Mouse (Mus musculus) urinary bladder, postnatal 10 days (tissue): Measurements from ENCODE around the gene Tspan33.
"Not testable (repeated sequence)": the region's sequence is repeated elsewhere in the genome, so short reads cannot be mapped to it uniquely, and the experiment has no call there.

ENCODE experiments used
- DNase-seq: peaks from one replicate; pipeline ENCODE4 v3.0.0; 2022; ENCODE audit warnings: low spot score

Tspan33 gene

DNA sequence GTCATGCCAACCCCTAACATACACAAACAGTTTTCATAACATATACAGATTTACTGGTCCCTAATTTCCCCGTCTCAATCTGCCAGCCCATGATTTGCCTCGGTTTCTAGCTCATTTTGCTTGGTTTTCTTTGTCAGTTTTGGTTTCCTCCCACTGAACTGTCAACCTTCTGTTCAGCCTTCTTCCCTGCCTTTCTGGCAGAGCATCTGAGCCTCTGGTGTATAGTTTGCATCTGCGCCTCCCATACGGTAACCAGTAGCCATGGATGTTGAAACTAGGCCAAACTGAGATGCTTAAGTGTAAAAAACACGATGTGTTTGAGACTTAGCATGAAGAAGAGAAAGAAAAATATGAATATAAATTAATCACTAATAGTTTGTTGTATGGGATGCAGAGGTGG lies 62.0 kb downstream of the Tspan33 start:
- no peak for DNase-seq

DNA sequence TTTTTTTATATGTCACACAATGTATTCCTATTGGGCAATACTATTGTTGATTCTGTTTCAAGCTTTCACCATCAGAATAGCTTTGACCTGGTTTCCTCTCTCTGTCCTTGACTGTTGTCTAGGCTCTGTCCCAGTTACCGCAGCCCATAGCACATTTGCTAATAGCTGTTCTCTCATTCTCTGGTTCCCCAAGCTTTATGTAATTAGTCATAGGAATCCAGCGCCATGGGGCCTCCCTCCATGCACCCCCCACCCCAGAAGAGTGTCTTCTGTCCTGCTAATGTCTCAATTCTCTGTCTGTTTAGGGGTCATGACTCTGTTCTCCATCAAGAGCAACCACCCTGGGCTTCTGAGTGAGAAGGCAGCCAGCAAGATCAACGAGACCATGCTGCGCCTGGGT lies 62.5 kb downstream of the Tspan33 start:
- no peak for DNase-seq

DNA sequence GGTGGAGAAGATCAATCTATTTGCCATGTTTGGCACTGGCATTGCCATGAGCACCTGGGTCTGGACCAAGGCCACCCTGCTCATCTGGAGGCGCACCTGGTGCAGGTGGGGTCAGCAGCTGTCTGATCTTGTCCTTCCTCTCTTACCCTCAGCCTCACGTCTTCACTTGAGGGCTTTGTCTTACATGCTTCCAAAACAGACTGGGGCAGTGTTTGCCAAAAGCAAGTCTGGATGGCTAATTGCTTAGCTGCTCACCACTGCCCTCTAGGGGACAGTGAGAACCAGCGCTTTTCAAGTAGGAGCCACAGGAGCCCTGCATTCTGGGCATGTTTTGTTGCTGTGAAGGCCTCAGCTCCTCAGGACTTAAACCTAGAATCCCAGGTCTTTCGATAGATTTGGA lies 64.4 kb downstream of the Tspan33 start:
- peak; percentile 26 for DNase-seq

DNA sequence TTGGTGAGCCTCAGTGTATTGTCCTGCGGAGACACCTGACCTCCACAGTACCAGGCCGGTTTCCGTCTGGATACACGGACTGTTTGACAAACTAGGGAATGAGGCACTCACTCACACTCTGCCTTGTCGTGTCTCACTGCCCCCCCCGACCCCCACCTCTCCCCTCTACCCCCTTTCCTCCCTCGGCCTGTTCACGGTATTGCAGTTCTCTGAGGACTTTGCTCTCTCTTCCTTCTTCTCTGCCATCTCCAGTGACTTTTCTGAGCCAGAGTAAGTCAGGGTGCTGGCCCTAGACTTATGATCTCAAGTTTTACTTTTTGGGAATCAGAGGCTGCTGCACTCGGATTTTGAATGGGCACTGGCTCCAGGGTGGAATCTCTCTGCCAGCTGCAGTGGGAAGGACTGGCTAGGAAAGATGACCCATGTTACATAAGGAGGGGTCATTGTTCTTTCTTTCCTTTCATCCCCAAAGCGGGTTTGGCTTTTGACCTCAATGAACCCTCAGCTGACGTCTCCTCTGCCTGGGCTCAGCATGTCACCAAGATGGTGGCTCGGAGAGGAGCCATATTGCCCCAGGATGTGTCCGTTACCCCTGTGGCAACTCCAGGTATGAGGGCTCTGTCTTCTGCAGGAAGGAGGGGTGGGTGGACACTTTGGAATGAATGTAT lies 65.1 kb downstream of the Tspan33 start:
- DNase-seq = no peak

DNA sequence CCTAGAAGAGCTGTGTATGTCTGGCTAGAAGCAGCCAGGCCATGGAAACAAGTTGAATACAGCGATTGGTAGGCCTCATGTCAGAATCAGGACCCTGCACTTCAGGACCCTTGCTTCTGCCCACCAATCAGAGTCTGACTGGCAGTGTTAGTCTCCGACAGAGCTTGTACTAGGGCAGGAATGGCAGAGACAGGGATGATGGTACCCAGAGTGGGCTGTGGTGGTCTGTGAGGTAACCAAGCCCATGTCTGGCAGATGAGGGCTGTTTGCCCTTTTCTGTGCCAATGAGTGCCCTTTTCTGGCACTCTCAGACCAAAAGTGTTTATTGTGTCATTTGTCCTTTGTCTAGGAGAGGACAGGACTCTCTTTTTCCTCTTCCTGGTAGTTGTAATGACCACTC lies 66.4 kb downstream of the Tspan33 start:
- not testable (repeated sequence) for DNase-seq

DNA sequence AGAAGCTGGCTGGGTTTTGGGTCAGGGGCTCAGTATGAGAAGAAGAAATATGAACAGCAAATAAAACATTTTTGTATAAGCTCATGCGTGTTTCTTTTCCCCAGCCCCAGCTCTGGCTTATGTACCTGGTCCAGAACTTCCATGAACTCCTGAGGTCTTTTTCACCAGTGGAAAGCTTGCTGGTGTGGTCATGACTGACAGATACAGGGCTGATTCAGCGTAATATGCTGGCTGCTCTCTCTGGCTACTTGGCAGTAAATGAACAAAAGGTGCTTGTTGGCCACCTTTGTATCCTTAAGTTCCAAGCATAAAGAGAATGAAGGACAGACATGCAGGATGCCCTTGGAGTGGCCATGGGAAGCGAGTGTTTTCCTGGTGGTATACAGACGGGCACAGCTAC lies 67.3 kb downstream of the Tspan33 start:
- DNase-seq = no peak

DNA sequence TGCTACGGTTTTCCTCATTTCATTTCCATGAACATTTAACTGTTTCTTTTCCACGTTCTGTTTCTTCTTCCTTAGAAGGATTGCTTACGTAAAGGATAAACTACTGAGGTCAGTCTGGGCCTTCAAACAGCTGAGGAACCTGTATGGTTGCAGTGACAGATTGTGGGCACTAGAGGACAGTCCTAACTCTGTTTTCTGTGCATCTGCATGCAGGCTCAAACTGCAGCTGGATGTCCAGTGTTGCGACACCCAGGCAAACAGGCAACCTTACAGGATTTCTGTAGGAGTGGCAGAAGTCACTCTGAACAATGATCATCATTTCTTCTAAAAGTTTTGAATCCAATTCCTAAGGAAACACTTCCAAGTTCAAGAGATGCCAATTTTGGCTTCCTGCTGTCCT lies 68.5 kb downstream of the Tspan33 start:
- no peak for DNase-seq

DNA sequence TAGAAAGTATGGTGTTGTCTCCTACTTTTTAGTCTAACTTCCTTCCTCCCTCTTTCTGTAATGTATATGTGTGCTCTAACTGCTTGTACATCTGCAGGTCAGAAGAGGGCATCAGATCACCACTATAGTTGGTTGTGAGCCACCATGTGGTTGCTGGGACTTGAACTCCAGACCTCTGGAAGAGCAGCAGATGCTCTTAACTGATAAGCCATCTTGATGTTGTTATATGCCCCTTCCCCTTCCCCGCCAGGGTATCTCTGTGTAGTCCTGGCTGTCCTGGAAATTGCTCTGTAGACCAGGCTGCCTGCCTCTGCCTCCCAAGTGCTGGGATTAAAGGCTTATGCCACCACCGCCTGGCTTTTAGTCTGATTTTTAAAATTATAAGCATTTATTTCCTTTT lies 72.9 kb downstream of the Tspan33 start:
- DNase-seq = no peak
